Comparison of ENCODE assay signal across 37 mouse cellular contexts in genomic region chr3:93480053-93480452, GRCm38 (mm10). TPM values are rescaled to one million over a fixed set of nuclear protein-coding genes. Genes with fewer than 3 reads are reported as not detected.
"Had no signal": no experiment of that assay in that cellular context is flagged by ENCODE, and none has a peak within 500 bp of the region (broad histone marks: within the 10 kb centered on the region; RNA-seq: fewer than 3 reads in every experiment).

No protein-coding gene starts in this region.

- DNase-seq: cerebellum, adult 18-20 months; cerebellum, adult 2 months; cerebellum, adult 8-10 months; cerebellum, adult 9-10 months; cerebellum, adult 9-11 months; cerebellum, postnatal 10 days; cerebellum, postnatal 14 days; cerebellum, postnatal 25 days; cerebellum, postnatal 36 days; embryo, embryonic 11 days; forebrain, postnatal 0 days; gastrocnemius, adult 2 months; gastrocnemius, postnatal 10 days; gastrocnemius, postnatal 14 days; gastrocnemius, postnatal 25 days; gastrocnemius, postnatal 36 days; heart, adult 18-20 months had no signal

- H3K36me3 ChIP-seq: embryonic facial prominence, embryonic 10.5 days; embryonic facial prominence, embryonic 12.5 days; embryonic facial prominence, embryonic 13.5 days; embryonic facial prominence, embryonic 15.5 days; forebrain, embryonic 10.5 days; forebrain, embryonic 12.5 days; forebrain, embryonic 15.5 days had no signal

- H3K9me3 ChIP-seq: embryonic facial prominence, embryonic 10.5 days; embryonic facial prominence, embryonic 12.5 days; embryonic facial prominence, embryonic 13.5 days; embryonic facial prominence, embryonic 15.5 days; forebrain, embryonic 10.5 days; forebrain, embryonic 12.5 days; forebrain, embryonic 13.5 days; forebrain, embryonic 15.5 days had no signal

- H3K27me3 ChIP-seq: embryonic facial prominence, embryonic 12.5 days; embryonic facial prominence, embryonic 13.5 days; embryonic facial prominence, embryonic 15.5 days; forebrain, embryonic 12.5 days; forebrain, embryonic 13.5 days; forebrain, embryonic 15.5 days had no signal

- H3K27ac ChIP-seq: embryonic facial prominence, embryonic 10.5 days; embryonic facial prominence, embryonic 12.5 days; embryonic facial prominence, embryonic 13.5 days; embryonic facial prominence, embryonic 15.5 days; forebrain, embryonic 10.5 days; forebrain, embryonic 12.5 days; forebrain, embryonic 13.5 days; forebrain, embryonic 15.5 days; gastrocnemius, adult 2 months had no signal

- H3K4me2 ChIP-seq: embryonic facial prominence, embryonic 12.5 days; embryonic facial prominence, embryonic 13.5 days; embryonic facial prominence, embryonic 15.5 days; forebrain, embryonic 12.5 days; forebrain, embryonic 13.5 days; forebrain, embryonic 15.5 days had no signal

- H3K4me1 ChIP-seq: embryonic facial prominence, embryonic 10.5 days; embryonic facial prominence, embryonic 12.5 days; embryonic facial prominence, embryonic 13.5 days; embryonic facial prominence, embryonic 15.5 days; forebrain, embryonic 10.5 days; forebrain, embryonic 12.5 days; forebrain, embryonic 13.5 days; forebrain, embryonic 15.5 days had no signal

- H3K4me3 ChIP-seq: embryonic facial prominence, embryonic 10.5 days; embryonic facial prominence, embryonic 12.5 days; embryonic facial prominence, embryonic 13.5 days; embryonic facial prominence, embryonic 15.5 days; erythroblast, embryonic 14.5 days; forebrain, embryonic 10.5 days; forebrain, embryonic 12.5 days; forebrain, embryonic 13.5 days; forebrain, embryonic 15.5 days; gastrocnemius, adult 2 months had no signal

- ATAC-seq: forebrain, embryonic 13.5 days; forebrain, embryonic 14.5 days; forebrain, embryonic 15.5 days; forebrain, embryonic 16.5 days; forebrain, postnatal 0 days had no signal

- H3K9ac ChIP-seq: embryonic facial prominence, embryonic 12.5 days; embryonic facial prominence, embryonic 13.5 days; embryonic facial prominence, embryonic 15.5 days; forebrain, embryonic 12.5 days; forebrain, embryonic 13.5 days; forebrain, embryonic 15.5 days; forebrain, postnatal 0 days had no signal

RNA-seq across cellular contexts. Expression of gene Tchhl1, which starts 11.5 kb away (rescaled TPM):
- total RNA-seq: common myeloid progenitor, adult 5-6 weeks; forebrain, postnatal 0 days; gastrocnemius, adult 18-20 months; gastrocnemius, adult 2 months; gastrocnemius, adult 8-10 months; gastrocnemius, postnatal 10 days; gastrocnemius, postnatal 14 days; gastrocnemius, postnatal 25 days; gastrocnemius, postnatal 36 days; gastrocnemius, postnatal 4 days; granulocyte monocyte progenitor cell, adult 5-6 weeks; heart, adult 18-20 months had no signal
- polyA plus RNA-seq: cerebellum, adult 2 months; cortical plate, adult 2 months; embryonic facial prominence, embryonic 10.5 days; embryonic facial prominence, embryonic 11.5 days; embryonic facial prominence, embryonic 12.5 days; embryonic facial prominence, embryonic 13.5 days; erythroblast, embryonic 14.5 days; forebrain, embryonic 10.5 days; forebrain, embryonic 11.5 days; forebrain, embryonic 12.5 days; forebrain, embryonic 13.5 days; forebrain, embryonic 14.5 days; forebrain, embryonic 15.5 days; forebrain, embryonic 16.5 days; forebrain, postnatal 0 days; frontal cortex, adult 2 months had no signal

RNA-seq across cellular contexts. Expression of gene Tchh, which starts 37.9 kb away (rescaled TPM):
- total RNA-seq: common myeloid progenitor, adult 5-6 weeks; gastrocnemius, adult 2 months; gastrocnemius, postnatal 36 days had no signal
- polyA plus RNA-seq: erythroblast, embryonic 14.5 days had no signal
